Mouse (Mus musculus) layer of hippocampus, postnatal 14 days (tissue): ENCODE data around the gene Tmem63a. TPM values are rescaled to one million over a fixed set of nuclear protein-coding genes. Genes with fewer than 3 reads are reported as not detected.
"Not testable (repeated sequence)": the region's sequence is repeated elsewhere in the genome, so short reads cannot be mapped to it uniquely, and the experiment has no call there.

Experiments
- DNase-seq, 2 experiments: peaks; one replicate each; pipeline ENCODE4 v3.0.0; 2021 to 2022; ENCODE audit warnings: low spot score in 2 of 2, mixed read lengths in 1 of 2
- long read RNA-seq, 2 experiments: library from polyadenylated mRNA; stranded (forward); transcript quantifications; one replicate each; pipeline ENCODE4 v2.0.0; 2021
- total RNA-seq, 2 experiments: library from RNA; stranded (reverse); gene quantifications; 2 replicates each; pipeline ENCODE4 v1.2.3; 2021

Gene Tmem63a
- 10 to 100 TPM in 1 of 2 experiments, 1 to 10 TPM in 1; 8.6 to 11.5 TPM for total RNA-seq
- long read RNA-seq, experiment 1, partial matches to known transcripts = 1 of 2 reads
- long read RNA-seq, experiment 1, other reads (novel, unspliced or antisense) = 0 of 2 reads
- long read RNA-seq, experiment 2, partial matches to known transcripts = 2 of 11 reads
- long read RNA-seq, experiment 2, other reads (novel, unspliced or antisense) = 6 of 11 reads

GRCm38 (mm10) chr1:180942166-180943031 is at the start of gene Tmem63a:
Gene Tmem63a, plus strand, starts transcription at chr1:180942344.
- DNase-seq = peak in 1 of 2 experiments; percentile 44

GRCm38 (mm10) chr1:180892808-180893207 is 49.3 kb upstream of the Tmem63a start, which contains the start of gene Lefty2:
Gene Lefty2, plus strand, starts transcription at chr1:180893108.
- no peak for DNase-seq

GRCm38 (mm10) chr1:180894088-180894987 is 47.8 kb upstream of the Tmem63a start:
- DNase-seq = not testable (repeated sequence)

- peak in 1 of 2 experiments; percentile 79 for DNase-seq
Measured at GRCm38 (mm10) chr1:180901107-180901506, 41.0 kb upstream of the Tmem63a start.

GRCm38 (mm10) chr1:180902915-180903314 is 39.2 kb upstream of the Tmem63a start:
- DNase-seq = no peak

- no peak for DNase-seq
Measured at GRCm38 (mm10) chr1:180903666-180904038, 38.5 kb upstream of the Tmem63a start.

- DNase-seq = peak; percentile 92 to 96
Measured at GRCm38 (mm10) chr1:180904039-180904814, 37.9 kb upstream of the Tmem63a start, which contains the start of gene Pycr2. Gene Pycr2, plus strand, starts transcription at chr1:180904293.

GRCm38 (mm10) chr1:180904815-180905080 is 37.4 kb upstream of the Tmem63a start:
- no peak for DNase-seq

- no peak for DNase-seq
Measured at GRCm38 (mm10) chr1:180905307-180905706, 36.8 kb upstream of the Tmem63a start.

- no peak for DNase-seq
Measured at GRCm38 (mm10) chr1:180905876-180906275, 36.3 kb upstream of the Tmem63a start.

- DNase-seq = no peak
Measured at GRCm38 (mm10) chr1:180906461-180907147, 35.5 kb upstream of the Tmem63a start.

GRCm38 (mm10) chr1:180911138-180911537 is 31.0 kb upstream of the Tmem63a start:
- no peak for DNase-seq

GRCm38 (mm10) chr1:180911653-180912287 is 30.4 kb upstream of the Tmem63a start:
- DNase-seq = no peak

GRCm38 (mm10) chr1:180912792-180913191 is 29.4 kb upstream of the Tmem63a start:
- DNase-seq = no peak

GRCm38 (mm10) chr1:180913797-180914196 is 28.3 kb upstream of the Tmem63a start:
- no peak for DNase-seq

- no peak for DNase-seq
Measured at GRCm38 (mm10) chr1:180916425-180916824, 25.7 kb upstream of the Tmem63a start.

GRCm38 (mm10) chr1:180917053-180917452 is 25.1 kb upstream of the Tmem63a start:
- DNase-seq = no peak

GRCm38 (mm10) chr1:180919686-180920085 is 22.5 kb upstream of the Tmem63a start:
- DNase-seq = no peak

GRCm38 (mm10) chr1:180922273-180923048 is 19.7 kb upstream of the Tmem63a start:
- DNase-seq = no peak
